Mouse (Mus musculus): ENCODE measurements at regions not wholly inside any gene's neighbourhood (a gene's known extent, or its start where the extent isn't known, plus 50 kb on each side); places are given as distances from the start of the nearest gene placed in this dataset.

DNA sequence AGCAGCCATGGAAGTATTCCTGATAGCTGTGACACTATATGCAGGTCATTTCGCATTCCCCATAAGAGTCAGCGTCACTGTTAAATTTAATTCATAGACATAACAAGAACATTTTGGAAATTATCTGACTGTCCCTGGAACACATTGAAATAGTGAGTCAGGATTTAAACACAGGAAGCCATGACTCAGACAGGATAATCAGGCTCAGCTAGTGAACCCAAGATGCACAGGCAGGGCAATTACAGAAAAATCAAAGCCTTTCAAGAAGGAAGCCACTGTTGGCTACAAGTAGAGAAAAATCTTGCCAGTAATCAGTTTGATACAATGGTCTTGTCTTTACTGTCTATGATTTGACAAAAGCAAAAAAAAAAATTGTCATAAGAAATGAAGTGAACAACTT lies 323.2 kb downstream of the Isl1 start:
- no peak overlapping the region for H3K4me3 ChIP-seq (ENCODE audit: low read depth, low read length)

GRCm38 (mm10) chr13:115985715-115986114 lies 323.8 kb downstream of the Isl1 start:
- H3K9ac ChIP-seq (ENCODE audit: low read length) = no peak overlapping the region
- H3K9me3 ChIP-seq (ENCODE audit: control insufficient read depth, low read length) = no peaks in the 10 kb centered on the region
- no peaks in the 10 kb centered on the region for H3K36me3 ChIP-seq (ENCODE audit: control insufficient read depth, insufficient read depth, low read length)
- no peak overlapping the region for H3K27ac ChIP-seq (ENCODE audit: low read depth, low read length)
- no peak for DNase-seq (ENCODE audit: low spot score)
- no peaks in the 10 kb centered on the region for H3K27me3 ChIP-seq (ENCODE audit: control insufficient read depth, insufficient read depth, low read length)
- H3K4me1 ChIP-seq (ENCODE audit: control insufficient read depth, insufficient read depth, low read length) = no peaks in the 10 kb centered on the region
- no peak for ATAC-seq (ENCODE audit: insufficient read depth, low FRiP score, low TSS enrichment)
- H3K4me3 ChIP-seq (ENCODE audit: low read depth, low read length) = no peak overlapping the region
- H3K4me2 ChIP-seq (ENCODE audit: low read depth) = no peak overlapping the region
- WGBS = 94% methylated on average over 3 of the region's 3 CpGs

More for the DNA sequence above, 323.2 kb downstream of the Isl1 start:
- Histone ChIP-seq H3K9ac (ENCODE audit: low read length) (no peak overlapping the region), H3K27ac (ENCODE audit: low read depth, low read length) (no peak overlapping the region), H3K27me3 (ENCODE audit: control insufficient read depth, insufficient read depth, low read length) (no peaks in the 10 kb centered on the region), H3K4me1 (ENCODE audit: control insufficient read depth, insufficient read depth, low read length) (no peaks in the 10 kb centered on the region), H3K9me3 (ENCODE audit: control insufficient read depth, low read length) (no peaks in the 10 kb centered on the region), H3K4me2 (ENCODE audit: low read depth) (no peak overlapping the region), H3K36me3 (ENCODE audit: control insufficient read depth, insufficient read depth, low read length) (no peaks in the 10 kb centered on the region)
- DNase-seq (ENCODE audit: low spot score) (no peak), ATAC-seq (ENCODE audit: insufficient read depth, low FRiP score, low TSS enrichment) (no peak)
- 96% methylated on average over 2 of the region's 2 CpGs for WGBS

DNA sequence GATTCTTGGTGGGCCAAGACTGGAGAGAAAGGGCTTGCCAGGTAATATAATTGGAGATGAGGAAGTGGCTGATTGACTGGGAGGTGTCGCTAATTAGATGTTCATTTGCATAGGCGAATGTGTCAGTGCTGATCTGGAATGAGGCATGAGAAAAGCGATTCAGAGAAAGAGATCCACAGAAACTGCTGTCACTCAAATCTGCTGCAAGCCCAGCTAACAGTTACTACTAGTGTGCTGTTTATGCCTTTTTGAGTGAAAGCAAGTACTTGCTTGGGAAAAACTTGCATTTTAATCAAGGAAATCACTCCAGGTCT lies 331.6 kb downstream of the Isl1 start:
- Histone ChIP-seq H3K9ac (ENCODE audit: low read length) (no peak overlapping the region), H3K4me3 (ENCODE audit: low read depth, low read length) (no peak overlapping the region), H3K4me1 (ENCODE audit: control insufficient read depth, insufficient read depth, low read length) (no peaks in the 10 kb centered on the region), H3K27me3 (ENCODE audit: control insufficient read depth, insufficient read depth, low read length) (no peaks in the 10 kb centered on the region), H3K4me2 (ENCODE audit: low read depth) (no peak overlapping the region), H3K9me3 (ENCODE audit: control insufficient read depth, low read length) (no peaks in the 10 kb centered on the region), H3K27ac (ENCODE audit: low read depth, low read length) (no peak overlapping the region), H3K36me3 (ENCODE audit: control insufficient read depth, insufficient read depth, low read length) (no peaks in the 10 kb centered on the region)
- ATAC-seq (ENCODE audit: insufficient read depth, low FRiP score, low TSS enrichment) (no peak), DNase-seq (ENCODE audit: low spot score) (no peak)
- WGBS = 34% methylated on average over 3 of the region's 3 CpGs

- H3K36me3 ChIP-seq (ENCODE audit: control insufficient read depth, insufficient read depth, low read length) = no peaks in the 10 kb centered on the region
- H3K9me3 ChIP-seq (ENCODE audit: control insufficient read depth, low read length) = no peaks in the 10 kb centered on the region
- H3K4me1 ChIP-seq (ENCODE audit: control insufficient read depth, insufficient read depth, low read length) = no peaks in the 10 kb centered on the region
- H3K4me2 ChIP-seq (ENCODE audit: low read depth) = no peak overlapping the region
- DNase-seq (ENCODE audit: low spot score) (no peak), ATAC-seq (ENCODE audit: insufficient read depth, low FRiP score, low TSS enrichment) (no peak)
- WGBS = 50% methylated on average over 7 of the region's 7 CpGs
- H3K27me3 ChIP-seq (ENCODE audit: control insufficient read depth, insufficient read depth, low read length) = no peaks in the 10 kb centered on the region
- H3K4me3 ChIP-seq (ENCODE audit: low read depth, low read length) = no peak overlapping the region
- no peak overlapping the region for H3K9ac ChIP-seq (ENCODE audit: low read length)
- no peak overlapping the region for H3K27ac ChIP-seq (ENCODE audit: low read depth, low read length)
Observed at GRCm38 (mm10) chr13:115977118-115977889, 332.2 kb downstream of the Isl1 start.
